Comparison of ENCODE assay signal across 8 mouse cellular contexts in the genomic region with DNA sequence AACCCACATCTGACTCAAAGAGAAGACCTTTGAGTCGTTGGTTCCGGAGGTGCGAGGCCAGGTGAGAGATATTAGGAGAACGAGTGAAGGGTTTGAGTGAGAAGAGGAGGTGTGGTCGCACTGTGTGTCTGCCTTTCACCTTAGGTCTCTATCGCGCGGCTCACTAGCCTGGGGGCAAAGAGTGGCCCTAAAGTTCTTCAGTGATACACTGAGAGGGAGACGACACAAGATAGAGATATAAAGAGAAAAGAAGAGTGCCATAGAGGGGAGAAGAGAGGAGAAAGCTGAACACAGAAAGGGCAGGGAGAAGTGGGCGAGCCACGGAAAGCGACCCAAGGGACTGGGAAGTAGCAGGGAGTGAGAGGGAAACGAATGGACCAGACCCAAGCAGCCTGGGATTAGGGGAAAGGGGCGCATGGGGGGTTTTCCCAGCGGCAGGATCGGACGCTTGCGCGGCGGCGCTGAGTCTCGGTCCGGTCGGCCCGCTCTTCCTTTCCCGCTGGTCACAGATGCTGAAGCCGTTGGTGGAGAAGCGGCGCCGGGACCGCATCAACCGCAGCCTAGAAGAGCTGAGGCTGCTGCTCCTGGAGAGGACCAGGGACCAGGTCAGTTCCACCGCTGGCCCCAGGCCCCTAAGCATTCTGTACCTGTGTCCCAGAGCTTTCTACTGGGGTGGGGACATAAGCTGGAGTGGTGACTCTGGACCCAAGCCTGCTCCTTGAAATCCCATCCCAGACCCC. TPM values are rescaled to one million over a fixed set of nuclear protein-coding genes. Genes with fewer than 3 reads are reported as not detected.
DNase-seq lines count a peak whose midpoint lies in the region; ATAC-seq and TF ChIP-seq lines count a peak whose summit lies in the region.

No protein-coding gene starts in this region.

- TF ChIP-seq EP300 in CH12.LX (IDR thresholded peaks at IDR 0.05; ENCODE audit: low read length), result no peak
- no peak for TF ChIP-seq EP300 in lung, postnatal 0 days (IDR thresholded peaks at IDR 0.05)

- dilution Hi-C loops in CH12.LX (cut with MboI; ENCODE audit: extremely low pct_ligation_motif_present, extremely low pct_unique_long_range_greater_than_20kb, low sequenced_read_pairs), result no loop called here

- peak overlapping the region; percentile 68; the same call in 1 of the 2 replicates for H3K9ac ChIP-seq in CH12.LX (ENCODE audit: insufficient read depth, low read depth)
- peak overlapping the region; percentile 72; the same call in 1 of the 2 replicates for H3K9ac ChIP-seq in embryonic facial prominence, embryonic 12.5 days
- peak overlapping the region; percentile 70 for H3K9ac ChIP-seq in hindbrain, embryonic 15.5 days
- H3K9ac ChIP-seq in lung, postnatal 0 days (replicated peaks; ENCODE audit: low read depth), result 0 out of 2 replicates have a peak overlapping the region, but pooled peaks have one; percentile 48

- in situ Hi-C loops in CH12.LX (cut with MboI; ENCODE audit: low pct_ligation_motif_present, low pct_unique_long_range_greater_than_20kb, low sequenced_read_pairs), result no loop called here

- peak overlapping the region; percentile 52 to 76 (median 69) for H3K4me3 ChIP-seq in CH12.LX (replicated peaks in 1 of 3; ENCODE audit: low read depth in 2 of 3, low read length in 2 of 3, poor library complexity in 1 of 3)
- peak overlapping the region; percentile 77 for H3K4me3 ChIP-seq in embryonic facial prominence, embryonic 12.5 days
- H3K4me3 ChIP-seq in hindbrain, embryonic 15.5 days, result peak overlapping the region; percentile 89
- H3K4me3 ChIP-seq in lung, postnatal 0 days (ENCODE audit: low read depth, low read length), result peak overlapping the region; percentile 54

- TF ChIP-seq CTCF in CH12.LX (conservative IDR thresholded peaks at IDR 0.05 in 1 of 2, IDR thresholded peaks at IDR 0.05 in 1 of 2; ENCODE audit: low read depth in 2 of 2, low read length in 2 of 2), result no peak
- TF ChIP-seq CTCF in lung, postnatal 0 days (IDR thresholded peaks at IDR 0.05), result no peak

- H3K79me2 ChIP-seq in CH12.LX (replicated peaks; ENCODE audit: control insufficient read depth, extremely low read depth, insufficient read depth, poor library complexity, severe bottlenecking), result no peaks in the 10 kb centered on the region

- no peak for ATAC-seq in embryonic facial prominence, embryonic 12.5 days (ENCODE audit: insufficient number of reproducible peaks, insufficient read depth, low FRiP score, low TSS enrichment)
- no peak for ATAC-seq in hindbrain, embryonic 15.5 days (ENCODE audit: low FRiP score, low read depth)
- no peak for ATAC-seq in lung, postnatal 0 days

- peak; percentile 40 to 58 for DNase-seq in cerebellum, adult 18-20 months
- DNase-seq in cerebellum, adult 8-10 months, result no peak
- no peak for DNase-seq in CH12.LX (ENCODE audit: extremely low read depth)
- peak; percentile 40 for DNase-seq in lung, postnatal 0 days (ENCODE audit: low spot score)
- DNase-seq in testis, postnatal 14 days (ENCODE audit: low spot score), result peak; percentile 46
- no peak for DNase-seq in urinary bladder, postnatal 4 days (ENCODE audit: low spot score in 2 of 2)

- no peak overlapping the region for H3K27ac ChIP-seq in CH12.LX (ENCODE audit: insufficient read depth, low read depth)
- H3K27ac ChIP-seq in embryonic facial prominence, embryonic 12.5 days, result no peak overlapping the region
- no peak overlapping the region; the same call in 1 of the 2 replicates for H3K27ac ChIP-seq in hindbrain, embryonic 15.5 days (replicated peaks)
- no peak overlapping the region for H3K27ac ChIP-seq in lung, postnatal 0 days (ENCODE audit: low read length)

- TF ChIP-seq POLR2A in CH12.LX (IDR thresholded peaks at IDR 0.05; ENCODE audit: low read depth, low read length), result no peak

- H3K4me2 ChIP-seq in CH12.LX (ENCODE audit: insufficient read depth, low read depth, poor library complexity, severe bottlenecking), result peak overlapping the region; percentile 78
- peak overlapping the region; percentile 88 for H3K4me2 ChIP-seq in embryonic facial prominence, embryonic 12.5 days (replicated peaks)
- peak overlapping the region; percentile 98 for H3K4me2 ChIP-seq in hindbrain, embryonic 15.5 days
- peak overlapping the region; percentile 77 for H3K4me2 ChIP-seq in lung, postnatal 0 days (replicated peaks; ENCODE audit: low read depth, low read length)

- no peaks in the 10 kb centered on the region for H3K36me3 ChIP-seq in CH12.LX (replicated peaks in 1 of 2; ENCODE audit: control insufficient read depth in 1 of 2, insufficient read depth in 1 of 2, low read length in 1 of 2)
- no peaks in the 10 kb centered on the region for H3K36me3 ChIP-seq in embryonic facial prominence, embryonic 12.5 days
- H3K36me3 ChIP-seq in hindbrain, embryonic 15.5 days, result no peaks in the 10 kb centered on the region
- H3K36me3 ChIP-seq in lung, postnatal 0 days (ENCODE audit: insufficient read depth, low read length), result no peaks in the 10 kb centered on the region

- H3K4me1 ChIP-seq in CH12.LX (ENCODE audit: control insufficient read depth in 1 of 2, insufficient read depth in 2 of 2), result peaks cover 3 to 45% of the 10 kb centered on the region in 2 experiments
- H3K4me1 ChIP-seq in embryonic facial prominence, embryonic 12.5 days, result peaks cover 31% of the 10 kb centered on the region
- H3K4me1 ChIP-seq in hindbrain, embryonic 15.5 days (replicated peaks), result peaks cover 59% of the 10 kb centered on the region
- peaks cover 21% of the 10 kb centered on the region; the same call in 1 of the 2 replicates for H3K4me1 ChIP-seq in lung, postnatal 0 days (ENCODE audit: insufficient read depth, low read depth, low read length)

- WGBS in embryonic facial prominence, embryonic 12.5 days, result 1% methylated on average over 33 of the region's 33 CpGs
- 2% methylated on average over 33 of the region's 33 CpGs for WGBS in hindbrain, embryonic 15.5 days
- WGBS in lung, postnatal 0 days, result under 1% methylated on average over 20 of the region's 33 CpGs

- TF ChIP-seq RAD21 in CH12.LX (IDR thresholded peaks at IDR 0.05; ENCODE audit: low read depth, low read length), result no peak

- peaks cover 60% of the 10 kb centered on the region for H3K27me3 ChIP-seq in CH12.LX (replicated peaks)
- H3K27me3 ChIP-seq in embryonic facial prominence, embryonic 12.5 days, result peaks cover 6% of the 10 kb centered on the region
- peaks cover 7% of the 10 kb centered on the region; the same call in 1 of the 2 replicates for H3K27me3 ChIP-seq in hindbrain, embryonic 15.5 days
- no peaks in the 10 kb centered on the region for H3K27me3 ChIP-seq in lung, postnatal 0 days (replicated peaks; ENCODE audit: insufficient read depth, low read length)

- no peaks in the 10 kb centered on the region for H3K9me3 ChIP-seq in CH12.LX (replicated peaks; ENCODE audit: low read length)
- H3K9me3 ChIP-seq in embryonic facial prominence, embryonic 12.5 days, result no peaks in the 10 kb centered on the region
- no peaks in the 10 kb centered on the region for H3K9me3 ChIP-seq in hindbrain, embryonic 15.5 days
- H3K9me3 ChIP-seq in lung, postnatal 0 days (ENCODE audit: low read length), result no peaks in the 10 kb centered on the region

TF ChIP-seq in CH12.LX, 34 proteins besides CTCF, POLR2A, EP300 and RAD21 (continues in another document):
- TF ChIP-seq MAZ (IDR thresholded peaks at IDR 0.05; ENCODE audit: low read depth, low read length), result no peak
- TF ChIP-seq NRF1 (IDR thresholded peaks at IDR 0.05; ENCODE audit: low read depth, low read length), result 0 out of 2 replicates have a peak, but pooled peaks have one; percentile 22
- no peak for TF ChIP-seq CHD2 (IDR thresholded peaks at IDR 0.05; ENCODE audit: low read length)
- TF ChIP-seq JUND (conservative IDR thresholded peaks at IDR 0.05; ENCODE audit: low read depth, low read length), result no peak
- no peak for TF ChIP-seq PAX5 (IDR thresholded peaks at IDR 0.05; ENCODE audit: low read length)

RNA-seq across cellular contexts. Expression of gene Hes7, which starts 1.0 kb away (rescaled TPM):
- total RNA-seq in CH12.LX (2012; rRNA removed) (0.04 TPM in 1 of 2 replicates, not detected in the other), CH12.LX (2014; rRNA removed) (not detected in 2 replicates)
- polyA plus RNA-seq in CH12.LX (2012; ENCODE audit: insufficient read length, low read depth), result not detected in 2 replicates
- 0.65 and 0.73 TPM in 2 replicates for polyA plus RNA-seq in embryonic facial prominence, embryonic 12.5 days (2016; fragmentation: Nextera tagmentation; extraction: Ambion mirVana)
- 0.87 and 0.98 TPM in 2 replicates for polyA plus RNA-seq in hindbrain, embryonic 15.5 days (2015; fragmentation: Nextera tagmentation; extraction: Ambion mirVana)
- polyA plus RNA-seq in lung, postnatal 0 days (2015; fragmentation: Nextera tagmentation; extraction: Ambion mirVana), result 0.38 and 0.49 TPM in 2 replicates

RNA-seq across cellular contexts. Expression of gene 9130213A22Rik, which starts 1.2 kb away (rescaled TPM):
- not detected in 2 replicates for total RNA-seq in CH12.LX (2012; rRNA removed)
- total RNA-seq in CH12.LX (2014; rRNA removed), result not detected in 2 replicates
- not detected in 2 replicates for polyA plus RNA-seq in CH12.LX (2012; ENCODE audit: insufficient read length, low read depth)
- 0.14 and 0.40 TPM in 2 replicates for polyA plus RNA-seq in embryonic facial prominence, embryonic 12.5 days (2016; fragmentation: Nextera tagmentation; extraction: Ambion mirVana)
- polyA plus RNA-seq in hindbrain, embryonic 15.5 days (2015; fragmentation: Nextera tagmentation; extraction: Ambion mirVana), result 0.40 and 0.42 TPM in 2 replicates
- polyA plus RNA-seq in lung, postnatal 0 days (2015; fragmentation: Nextera tagmentation; extraction: Ambion mirVana), result 0.42 and 0.50 TPM in 2 replicates

RNA-seq across cellular contexts. Expression of gene Aloxe3, which starts 4.5 kb away (rescaled TPM):
- total RNA-seq in CH12.LX (2012; rRNA removed), result 0.13 TPM in 1 of 2 replicates, not detected in the other
- not detected in 2 replicates for total RNA-seq in CH12.LX (2014; rRNA removed)
- polyA plus RNA-seq in CH12.LX (2012; ENCODE audit: insufficient read length, low read depth), result 0.19 and 0.23 TPM in 2 replicates
- polyA plus RNA-seq in embryonic facial prominence, embryonic 12.5 days (2016; fragmentation: Nextera tagmentation; extraction: Ambion mirVana), result 0.47 and 0.89 TPM in 2 replicates
- polyA plus RNA-seq in hindbrain, embryonic 15.5 days (2015; fragmentation: Nextera tagmentation; extraction: Ambion mirVana), result 4.7 and 6.5 TPM in 2 replicates
- polyA plus RNA-seq in lung, postnatal 0 days (2015; fragmentation: Nextera tagmentation; extraction: Ambion mirVana), result 0.13 and 0.44 TPM in 2 replicates

RNA-seq across cellular contexts. Expression of gene Per1, which starts 26.2 kb away (rescaled TPM):
- total RNA-seq in CH12.LX (2012; rRNA removed) (11.5 and 11.8 TPM in 2 replicates), CH12.LX (2014; rRNA removed) (2.8 and 3.2 TPM in 2 replicates)
- 37.9 and 38.3 TPM in 2 replicates for polyA plus RNA-seq in CH12.LX (2012; ENCODE audit: insufficient read length, low read depth)
- polyA plus RNA-seq in embryonic facial prominence, embryonic 12.5 days (2016; fragmentation: Nextera tagmentation; extraction: Ambion mirVana), result 11.4 and 11.5 TPM in 2 replicates
- polyA plus RNA-seq in hindbrain, embryonic 15.5 days (2015; fragmentation: Nextera tagmentation; extraction: Ambion mirVana), result 10.0 and 10.1 TPM in 2 replicates
- polyA plus RNA-seq in lung, postnatal 0 days (2015; fragmentation: Nextera tagmentation; extraction: Ambion mirVana), result 16.6 and 30.0 TPM in 2 replicates

RNA-seq across cellular contexts. Expression of gene Vamp2, which starts 32.9 kb away (rescaled TPM):
- total RNA-seq in CH12.LX (2012; rRNA removed) (8.0 and 8.2 TPM in 2 replicates), CH12.LX (2014; rRNA removed) (1.3 and 1.4 TPM in 2 replicates)
- polyA plus RNA-seq in CH12.LX (2012; ENCODE audit: insufficient read length, low read depth), result 26.0 and 26.7 TPM in 2 replicates
- polyA plus RNA-seq in embryonic facial prominence, embryonic 12.5 days (2016; fragmentation: Nextera tagmentation; extraction: Ambion mirVana), result 84.3 and 85.0 TPM in 2 replicates
- polyA plus RNA-seq in hindbrain, embryonic 15.5 days (2015; fragmentation: Nextera tagmentation; extraction: Ambion mirVana), result 317 and 437 TPM in 2 replicates
- 45.0 and 50.6 TPM in 2 replicates for polyA plus RNA-seq in lung, postnatal 0 days (2015; fragmentation: Nextera tagmentation; extraction: Ambion mirVana)

Comparison
In these comparisons a context has a peak if more than half of its experiments do, and no peak if none do; other contexts are left out.
1. DNase-seq: peak in cerebellum, adult 18-20 months (2 of 2), lung, postnatal 0 days (single experiment) and testis, postnatal 14 days (single experiment); none in cerebellum, adult 8-10 months (single experiment), CH12.LX (single experiment) and urinary bladder, postnatal 4 days (0 of 2).
2. Peak in every context shown above with its lines, with median percentiles within 50 percentile points of each other: H3K4me2 ChIP-seq, H3K4me3 ChIP-seq and H3K9ac ChIP-seq.